Mouse (Mus musculus) C2C12 (cell line): ENCODE measurements around the gene Frmd8.

ENCODE experiments used
- CEBPB ChIP-seq: IDR thresholded peaks from one replicate; pipeline ENCODE4 v1.6.1; 2011; ENCODE audit warnings: low read depth, mild to moderate bottlenecking, control low read depth, moderate library complexity
- CTCF ChIP-seq: IDR thresholded peaks from one replicate; pipeline ENCODE4 v1.5.1; 2011; ENCODE audit not compliant: control insufficient read depth, insufficient read depth, insufficient read length
- MAX ChIP-seq: IDR thresholded peaks from one replicate; pipeline ENCODE4 v1.6.1; 2011; ENCODE audit warnings: mild to moderate bottlenecking, control low read depth
- MYOD1 ChIP-seq: IDR thresholded peaks from one replicate; pipeline ENCODE4 v1.6.1; 2011; ENCODE audit warnings: low read depth; ENCODE audit not compliant: control insufficient read depth, insufficient read length
- MYOG ChIP-seq: IDR thresholded peaks from one replicate; pipeline ENCODE4 v1.6.1; 2011; ENCODE audit not compliant: control insufficient read depth, insufficient read length; ENCODE audit errors: extremely low read depth
- USF1 ChIP-seq: IDR thresholded peaks from one replicate; pipeline ENCODE4 v1.6.1; 2011; ENCODE audit warnings: low read depth, mild to moderate bottlenecking, control low read depth, moderate library complexity

DNA sequence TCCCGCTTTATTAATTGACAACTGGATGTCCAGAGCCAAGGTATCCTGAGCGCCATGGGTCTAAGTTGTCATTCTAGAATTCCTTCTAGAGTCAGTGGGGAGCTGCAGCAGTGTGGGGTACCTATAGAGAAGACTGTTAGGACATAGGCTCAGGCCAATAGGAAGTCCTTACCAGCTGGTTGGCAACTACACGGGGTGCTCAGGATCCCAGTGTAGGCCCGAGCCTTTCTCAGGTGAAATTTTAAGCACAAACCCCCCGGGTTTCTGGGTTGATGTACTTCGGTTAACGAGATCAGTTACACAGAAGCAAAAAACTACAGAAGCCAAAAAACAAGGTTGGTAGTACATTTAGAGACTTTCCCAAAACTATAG, 52.3 kb downstream of the Frmd8 start:
- TF ChIP-seq CTCF (no peak), CEBPB (no peak), MYOD1 (no peak), USF1 (no peak), MYOG (no peak), MAX (no peak)
